Mouse (Mus musculus): ENCODE data around the gene Efna2.

DNA sequence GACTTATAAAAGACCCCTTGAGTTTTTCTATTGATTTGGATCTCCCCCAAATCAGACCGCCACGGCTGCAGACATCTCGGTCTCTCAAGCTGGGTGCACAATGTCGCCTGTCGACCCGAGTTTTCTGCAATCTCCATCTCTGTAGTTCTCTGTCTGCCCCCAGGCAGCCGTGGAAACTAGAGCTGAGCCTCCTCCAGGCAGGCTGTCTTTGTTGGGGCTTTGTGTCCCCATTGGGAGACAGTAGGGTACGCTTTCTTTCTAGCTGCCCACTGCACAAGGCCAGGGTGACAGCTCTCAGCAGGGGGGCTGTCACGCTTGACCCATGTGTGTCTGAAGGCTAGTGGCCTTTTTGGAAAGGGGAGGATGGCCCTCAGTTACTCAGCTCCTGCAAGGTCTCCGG lies 28.4 kb downstream of the Efna2 start:
- TF ChIP-seq CTCF (IDR thresholded peaks at IDR 0.05; ENCODE audit: extremely low read depth, insufficient read depth, low read length) (no peak), POLR2A (IDR thresholded peaks at IDR 0.05; ENCODE audit: extremely low read depth, insufficient read depth, low read length) (no peak)
